Comparison of ENCODE assay signal across 8 mouse cellular contexts in genomic region chr10:42862102-42862740, GRCm38 (mm10). TPM values are rescaled to one million over a fixed set of nuclear protein-coding genes. Genes with fewer than 3 reads are reported as not detected.
DNase-seq lines count a peak whose midpoint lies in the region; ATAC-seq and TF ChIP-seq lines count a peak whose summit lies in the region.

No protein-coding gene starts in this region.

- H3K9ac ChIP-seq in heart, adult 2 months (ENCODE audit: low read depth, low read length), result no peak overlapping the region; the same call in 1 of the 2 replicates
- no peak overlapping the region for H3K9ac ChIP-seq in heart, embryonic 11.5 days (ENCODE audit: low read depth, low read length)
- H3K9ac ChIP-seq in intestine, embryonic 16.5 days (ENCODE audit: low read depth, low read length), result 0 out of 2 replicates have a peak overlapping the region, but pooled peaks have one; percentile 32

- no peaks in the 10 kb centered on the region for H3K9me3 ChIP-seq in heart, embryonic 11.5 days (replicated peaks; ENCODE audit: control insufficient read depth, low read length)
- H3K9me3 ChIP-seq in intestine, embryonic 16.5 days (ENCODE audit: control insufficient read depth, low read length), result no peaks in the 10 kb centered on the region

- ATAC-seq in heart, embryonic 11.5 days (replicated peaks; ENCODE audit: insufficient number of reproducible peaks, low FRiP score, low TSS enrichment), result no peak
- ATAC-seq in intestine, embryonic 16.5 days, result 0 out of 2 replicates have a peak, but pooled peaks have one; percentile 22

- DNase-seq in heart, adult 2 months, result peak; percentile 48 to 64
- DNase-seq in adrenal gland, postnatal 10 days, result peak; percentile 69
- DNase-seq in lung, adult 2 months, result peak; percentile 35
- DNase-seq in spleen, adult 12 weeks (ENCODE audit: low spot score), result peak; percentile 14
- no peak for DNase-seq in right cerebral cortex, adult 18-20 months
- DNase-seq in urinary bladder, postnatal 10 days (ENCODE audit: low spot score), result no peak

- no peak for TF ChIP-seq EP300 in heart, adult 2 months (IDR thresholded peaks at IDR 0.05; ENCODE audit: insufficient read depth, low read depth, low read length)

- WGBS in heart, adult 2 months, result 34% methylated on average over 13 of the region's 13 CpGs
- WGBS in heart, embryonic 11.5 days (ENCODE audit: insufficient replicate concordance), result 76% methylated on average over 13 of the region's 13 CpGs
- WGBS in intestine, embryonic 16.5 days, result 33% methylated on average over 13 of the region's 13 CpGs
- 20% methylated on average over 13 of the region's 13 CpGs for WGBS in lung, adult 2 months

- H3K79me2 ChIP-seq in heart, adult 2 months (replicated peaks; ENCODE audit: control insufficient read depth, insufficient read depth, low read length), result no peaks in the 10 kb centered on the region

- H3K27me3 ChIP-seq in heart, adult 2 months (ENCODE audit: control insufficient read depth, insufficient read depth, low read length), result no peaks in the 10 kb centered on the region
- H3K27me3 ChIP-seq in heart, embryonic 11.5 days (ENCODE audit: control insufficient read depth, insufficient read depth, low read length), result no peaks in the 10 kb centered on the region; the same call in 1 of the 2 replicates
- no peaks in the 10 kb centered on the region for H3K27me3 ChIP-seq in intestine, embryonic 16.5 days (replicated peaks; ENCODE audit: control insufficient read depth, insufficient read depth, low read length)

- peak overlapping the region; percentile 69 for H3K27ac ChIP-seq in heart, adult 2 months
- no peak overlapping the region for H3K27ac ChIP-seq in heart, embryonic 11.5 days (ENCODE audit: low read depth, low read length)
- no peak overlapping the region; the same call in 1 of the 2 replicates for H3K27ac ChIP-seq in intestine, embryonic 16.5 days (ENCODE audit: low read length)

- TF ChIP-seq CTCF in heart, adult 2 months (IDR thresholded peaks at IDR 0.05), result no peak
- TF ChIP-seq CTCF in lung, adult 2 months (IDR thresholded peaks at IDR 0.05; ENCODE audit: insufficient read depth, low read length), result no peak

- peak overlapping the region; percentile 29 for H3K4me3 ChIP-seq in heart, adult 2 months
- H3K4me3 ChIP-seq in heart, embryonic 11.5 days (ENCODE audit: low read depth, low read length), result no peak overlapping the region
- peak overlapping the region; percentile 19; the same call in 1 of the 2 replicates for H3K4me3 ChIP-seq in intestine, embryonic 16.5 days (ENCODE audit: low read length)
- H3K4me3 ChIP-seq in lung, adult 2 months (replicated peaks; ENCODE audit: extremely low read depth, low read depth, low read length), result peak overlapping the region; percentile 46

- no peak overlapping the region for H3K4me2 ChIP-seq in heart, embryonic 11.5 days
- H3K4me2 ChIP-seq in intestine, embryonic 16.5 days (ENCODE audit: low read depth, low read length), result peak overlapping the region; percentile 51

- TF ChIP-seq POLR2A in heart, adult 2 months (IDR thresholded peaks at IDR 0.05; ENCODE audit: insufficient read depth, low read depth, low read length), result peak; percentile 50; the same call in 1 of the 2 replicates
- TF ChIP-seq POLR2A in lung, adult 2 months (IDR thresholded peaks at IDR 0.05; ENCODE audit: borderline replicate concordance, extremely low read depth, low read depth, low read length), result peak; percentile 46; the same call in 1 of the 2 replicates

- H3K36me3 ChIP-seq in heart, adult 2 months (ENCODE audit: control insufficient read depth, insufficient read depth, low read length), result no peaks in the 10 kb centered on the region
- H3K36me3 ChIP-seq in heart, embryonic 11.5 days (ENCODE audit: control insufficient read depth, insufficient read depth, low read length), result no peaks in the 10 kb centered on the region
- H3K36me3 ChIP-seq in intestine, embryonic 16.5 days (ENCODE audit: control insufficient read depth, insufficient read depth, low read length), result no peaks in the 10 kb centered on the region

- intact Hi-C loops in heart, adult 2 months (cut with DNase I), result no loop called here

- peaks cover 3% of the 10 kb centered on the region for H3K4me1 ChIP-seq in heart, adult 2 months (ENCODE audit: control insufficient read depth, insufficient read depth, low read length)
- no peaks in the 10 kb centered on the region for H3K4me1 ChIP-seq in heart, embryonic 11.5 days (ENCODE audit: control insufficient read depth, insufficient read depth, low read length)
- H3K4me1 ChIP-seq in intestine, embryonic 16.5 days (ENCODE audit: control insufficient read depth, insufficient read depth, low read length), result peaks cover 25% of the 10 kb centered on the region
- H3K4me1 ChIP-seq in lung, adult 2 months (ENCODE audit: control insufficient read depth, insufficient read depth, low read length), result peaks cover 9% of the 10 kb centered on the region

RNA-seq across cellular contexts. Expression of gene Scml4, which starts 2.1 kb away (rescaled TPM):
- total RNA-seq in heart, adult 2 months (2021), result 1 to 10 TPM in 1 of 2 experiments, under 1 TPM in 1; 0.84 to 1.3 TPM
- 1.3 and 2.1 TPM in 2 replicates for polyA plus RNA-seq in heart, adult 2 months (2012; rRNA removed)
- polyA plus RNA-seq in heart, embryonic 11.5 days (2014; fragmentation: Nextera tagmentation; extraction: Ambion mirVana), result 0.92 and 1.7 TPM in 2 replicates
- 1 to 10 TPM; 4.0 to 6.4 TPM for total RNA-seq in adrenal gland, postnatal 10 days (2021)
- polyA plus RNA-seq in intestine, embryonic 16.5 days (2015; fragmentation: Nextera tagmentation; extraction: Ambion mirVana), result 34.1 and 35.9 TPM in 2 replicates
- 2.9 and 3.1 TPM in 2 replicates for polyA plus RNA-seq in lung, adult 2 months (2012; rRNA removed)

Comparison
In these comparisons a context has a peak if more than half of its experiments do, and no peak if none do; other contexts are left out.
1. DNase-seq: peak in heart, adult 2 months (2 of 2), adrenal gland, postnatal 10 days (single experiment), lung, adult 2 months (single experiment) and spleen, adult 12 weeks (single experiment); none in right cerebral cortex, adult 18-20 months (single experiment) and urinary bladder, postnatal 10 days (single experiment).